Mouse (Mus musculus): ENCODE measurements around the gene Slc25a30.

DNA sequence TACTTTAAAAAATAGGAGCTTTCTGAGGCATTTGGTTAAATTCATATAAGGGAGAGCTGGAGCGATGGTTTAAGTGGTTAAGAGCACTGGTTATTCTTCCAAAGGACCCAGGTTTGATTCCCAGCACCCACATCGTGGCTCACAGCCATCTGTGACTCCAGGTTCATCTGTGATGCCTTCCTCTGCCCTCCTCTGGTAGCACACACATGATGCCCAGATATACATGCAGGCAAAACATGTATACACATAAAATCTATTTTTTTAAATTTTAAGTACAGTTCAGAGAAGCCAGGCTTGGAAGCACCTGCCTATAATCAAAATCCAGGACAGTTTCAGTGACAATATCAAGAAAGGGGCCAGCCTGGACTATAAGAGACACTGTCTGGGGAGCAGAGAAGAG is 64.0 kb downstream of the Slc25a30 start:
- TF ChIP-seq CTCF (IDR thresholded peaks at IDR 0.05; ENCODE audit: control insufficient read depth, insufficient read depth, low read length) (no peak), POLR2A (IDR thresholded peaks at IDR 0.05; ENCODE audit: borderline replicate concordance, control insufficient read depth, low read depth, low read length) (no peak)
